ENCODE assay signal across 14 mouse cellular contexts in the genomic region with DNA sequence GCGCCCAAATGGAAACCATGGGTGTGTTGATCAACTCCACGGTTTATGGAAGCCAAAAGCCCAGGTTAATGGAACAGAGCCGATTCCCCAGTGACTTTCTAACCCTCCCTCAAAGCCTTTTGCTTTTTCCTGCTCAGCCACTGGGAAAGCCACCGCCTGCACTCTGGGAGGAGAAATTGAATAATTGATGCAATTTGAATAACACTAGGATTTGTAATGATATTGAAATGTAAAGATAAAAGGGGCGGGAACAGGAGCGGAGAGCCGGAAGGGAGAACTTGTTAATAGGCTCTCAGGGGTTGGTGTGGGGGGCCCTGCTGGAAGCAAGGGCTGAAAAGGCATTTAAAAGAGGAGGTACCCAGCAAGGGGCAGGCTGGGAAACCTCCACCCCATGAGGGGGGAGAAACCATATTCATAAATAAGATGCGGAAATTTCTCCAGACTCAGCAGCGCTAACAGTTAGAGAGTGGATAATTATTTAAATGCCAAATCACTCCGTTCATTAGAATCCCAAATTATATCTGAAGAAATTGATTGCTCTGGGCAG. TPM values are rescaled to one million over a fixed set of nuclear protein-coding genes. Genes with fewer than 3 reads are reported as not detected.
DNase-seq lines count a peak whose midpoint lies in the region; ATAC-seq lines count a peak whose summit lies in the region.
"Had no signal": no experiment of that assay in that cellular context is flagged by ENCODE, and none has a peak within 500 bp of the region (broad histone marks: within the 10 kb centered on the region; RNA-seq: fewer than 3 reads in every experiment).

No protein-coding gene starts in this region.

- H3K9ac ChIP-seq in kidney, embryonic 15.5 days, result no peak overlapping the region
- no peak overlapping the region for H3K9ac ChIP-seq in embryonic facial prominence, embryonic 13.5 days
- no peak overlapping the region for H3K9ac ChIP-seq in intestine, embryonic 15.5 days
- H3K9ac ChIP-seq in neural tube, embryonic 13.5 days, result no peak overlapping the region
- H3K9ac ChIP-seq: liver, embryonic 14.5 days had no signal

- 11% methylated on average over 10 of the region's 10 CpGs for WGBS in kidney, embryonic 15.5 days
- 17% methylated on average over 10 of the region's 10 CpGs for WGBS in embryonic facial prominence, embryonic 13.5 days
- 19% methylated on average over 10 of the region's 10 CpGs for WGBS in intestine, embryonic 15.5 days
- WGBS in neural tube, embryonic 13.5 days, result 7% methylated on average over 10 of the region's 10 CpGs

- DNase-seq in kidney, postnatal 36 days, result no peak
- DNase-seq in ovary, adult 18-20 months (ENCODE audit: low spot score), result no peak
- DNase-seq in frontal cortex, postnatal 25 days (ENCODE audit: low spot score in 2 of 2), result no peak
- DNase-seq in gastrocnemius, postnatal 10 days, result no peak
- DNase-seq: adrenal gland, adult 8-10 months; cerebellum, adult 8-10 months; heart, postnatal 36 days; layer of hippocampus, adult 9-11 months had no signal

- ATAC-seq in kidney, embryonic 15.5 days (replicated peaks; ENCODE audit: low FRiP score), result no peak
- no peak for ATAC-seq in embryonic facial prominence, embryonic 13.5 days (ENCODE audit: insufficient number of reproducible peaks, insufficient read depth, low FRiP score, low TSS enrichment, low read depth)
- ATAC-seq in intestine, embryonic 15.5 days, result no peak
- ATAC-seq in neural tube, embryonic 13.5 days (ENCODE audit: low read depth), result no peak; the same call in 1 of the 2 replicates

- H3K9me3 ChIP-seq in kidney, embryonic 15.5 days (replicated peaks), result no peaks in the 10 kb centered on the region
- no peaks in the 10 kb centered on the region for H3K9me3 ChIP-seq in embryonic facial prominence, embryonic 13.5 days
- H3K9me3 ChIP-seq in intestine, embryonic 15.5 days, result no peaks in the 10 kb centered on the region
- H3K9me3 ChIP-seq in neural tube, embryonic 13.5 days, result no peaks in the 10 kb centered on the region

- H3K27me3 ChIP-seq in kidney, embryonic 15.5 days, result peaks cover 37% of the 10 kb centered on the region
- peaks cover 45% of the 10 kb centered on the region for H3K27me3 ChIP-seq in embryonic facial prominence, embryonic 13.5 days
- H3K27me3 ChIP-seq in intestine, embryonic 15.5 days (replicated peaks), result no peaks in the 10 kb centered on the region
- peaks cover 20% of the 10 kb centered on the region for H3K27me3 ChIP-seq in neural tube, embryonic 13.5 days

- peak overlapping the region; percentile 41 for H3K4me2 ChIP-seq in kidney, embryonic 15.5 days
- peak overlapping the region; percentile 11; the same call in 1 of the 2 replicates for H3K4me2 ChIP-seq in embryonic facial prominence, embryonic 13.5 days
- H3K4me2 ChIP-seq in intestine, embryonic 15.5 days (replicated peaks), result peak overlapping the region; percentile 38
- peak overlapping the region; percentile 22 for H3K4me2 ChIP-seq in neural tube, embryonic 13.5 days

- H3K4me3 ChIP-seq in kidney, embryonic 15.5 days (replicated peaks), result no peak overlapping the region
- H3K4me3 ChIP-seq in embryonic facial prominence, embryonic 13.5 days, result no peak overlapping the region
- H3K4me3 ChIP-seq in intestine, embryonic 15.5 days (replicated peaks), result no peak overlapping the region
- H3K4me3 ChIP-seq in neural tube, embryonic 13.5 days, result no peak overlapping the region

- H3K36me3 ChIP-seq in kidney, embryonic 15.5 days, result no peaks in the 10 kb centered on the region
- no peaks in the 10 kb centered on the region for H3K36me3 ChIP-seq in embryonic facial prominence, embryonic 13.5 days
- H3K36me3 ChIP-seq in intestine, embryonic 15.5 days, result no peaks in the 10 kb centered on the region
- no peaks in the 10 kb centered on the region for H3K36me3 ChIP-seq in neural tube, embryonic 13.5 days

- H3K27ac ChIP-seq in kidney, embryonic 15.5 days, result no peak overlapping the region
- H3K27ac ChIP-seq in embryonic facial prominence, embryonic 13.5 days, result no peak overlapping the region
- H3K27ac ChIP-seq in intestine, embryonic 15.5 days, result no peak overlapping the region
- H3K27ac ChIP-seq in neural tube, embryonic 13.5 days (replicated peaks), result 0 out of 2 replicates have a peak overlapping the region, but pooled peaks have one; percentile 19
- H3K27ac ChIP-seq: liver, embryonic 14.5 days had no signal

- H3K4me1 ChIP-seq in kidney, embryonic 15.5 days, result peaks cover 16% of the 10 kb centered on the region; the same call in 1 of the 2 replicates
- peaks cover 11% of the 10 kb centered on the region; the same call in 1 of the 2 replicates for H3K4me1 ChIP-seq in embryonic facial prominence, embryonic 13.5 days
- 0 out of 2 replicates have a peak, but pooled peaks cover 5% of the 10 kb centered on the region for H3K4me1 ChIP-seq in intestine, embryonic 15.5 days (replicated peaks)
- peaks cover 19% of the 10 kb centered on the region for H3K4me1 ChIP-seq in neural tube, embryonic 13.5 days (replicated peaks)

RNA-seq across cellular contexts. Expression of a gene that starts 53.8 kb away (rescaled TPM):
- polyA plus RNA-seq in kidney, embryonic 15.5 days (2015; fragmentation: Nextera tagmentation; extraction: Ambion mirVana), result 4.4 and 4.7 TPM in 2 replicates
- polyA plus RNA-seq in embryonic facial prominence, embryonic 13.5 days (2015; fragmentation: Nextera tagmentation; extraction: Ambion mirVana), result 1.2 and 1.3 TPM in 2 replicates
- polyA plus RNA-seq in intestine, embryonic 15.5 days (2015; fragmentation: Nextera tagmentation; extraction: Ambion mirVana), result 5.1 and 6.2 TPM in 2 replicates
- polyA plus RNA-seq in neural tube, embryonic 13.5 days (2015; fragmentation: Nextera tagmentation; extraction: Ambion mirVana), result 6.1 and 6.8 TPM in 2 replicates
- total RNA-seq in gastrocnemius, postnatal 10 days (2021), result 1 to 10 TPM; 1.5 to 1.8 TPM
- total RNA-seq: CH12.LX had no signal
